Mouse (Mus musculus): ENCODE measurements around the gene Nfx1.

- TF ChIP-seq POLR2A (IDR thresholded peaks at IDR 0.05; ENCODE audit: extremely low read depth, insufficient read depth, low read length) (no peak), CTCF (IDR thresholded peaks at IDR 0.05; ENCODE audit: low read depth, low read length) (no peak)
Measured at GRCm38 (mm10) chr4:40925568-40925967, 45.1 kb upstream of the Nfx1 start.
